Mouse (Mus musculus) C2C12 (cell line): ENCODE data around the gene Gm609.

Experiments used
- CEBPB ChIP-seq: IDR thresholded peaks from one replicate; pipeline ENCODE4 v1.6.1; 2011; ENCODE audit warnings: low read depth, mild to moderate bottlenecking, control low read depth, moderate library complexity
- CTCF ChIP-seq: IDR thresholded peaks from one replicate; pipeline ENCODE4 v1.5.1; 2011; ENCODE audit not compliant: control insufficient read depth, insufficient read depth, insufficient read length
- FOSL1 ChIP-seq: IDR thresholded peaks from one replicate; pipeline ENCODE4 v1.8.0; 2011; ENCODE audit warnings: mild to moderate bottlenecking, low read length; ENCODE audit not compliant: poor library complexity, insufficient read depth, severe bottlenecking
- MAX ChIP-seq: IDR thresholded peaks from one replicate; pipeline ENCODE4 v1.6.1; 2011; ENCODE audit warnings: mild to moderate bottlenecking, control low read depth
- MYOD1 ChIP-seq: IDR thresholded peaks from one replicate; pipeline ENCODE4 v1.6.1; 2011; ENCODE audit warnings: low read depth; ENCODE audit not compliant: control insufficient read depth, insufficient read length
- USF1 ChIP-seq: IDR thresholded peaks from one replicate; pipeline ENCODE4 v1.6.1; 2011; ENCODE audit warnings: low read depth, mild to moderate bottlenecking, control low read depth, moderate library complexity

DNA sequence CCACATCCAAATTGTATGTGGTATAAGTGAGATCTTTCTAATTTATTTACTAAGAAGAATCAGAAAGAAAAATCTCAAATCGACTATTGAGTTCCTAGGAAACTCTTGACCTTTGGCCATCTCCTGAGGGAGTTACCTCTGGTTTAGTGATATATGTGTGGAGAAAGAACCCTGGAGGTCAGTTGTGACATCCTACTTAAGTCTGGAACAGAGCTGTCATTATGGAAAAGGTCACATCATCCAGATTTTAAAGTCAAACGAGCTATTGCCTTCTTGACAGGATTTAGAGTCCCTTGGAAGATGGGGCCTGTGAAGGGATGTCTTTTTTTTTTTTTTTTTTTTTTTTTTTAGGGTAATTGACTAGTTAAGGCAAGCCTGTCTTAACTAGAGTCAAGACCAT, 116.0 kb downstream of the Gm609 start:
- no peak for TF ChIP-seq CTCF
- no peak for TF ChIP-seq CEBPB
- no peak for TF ChIP-seq MAX
- TF ChIP-seq USF1, result no peak
- TF ChIP-seq MYOD1, result no peak
- no peak for TF ChIP-seq FOSL1
